Mouse (Mus musculus): ENCODE results near the gene Dll1. TPM values are rescaled to one million over a fixed set of nuclear protein-coding genes. Genes with fewer than 3 reads are reported as not detected.

The Dll1 gene
- total RNA-seq, 2 experiments from 2014 or later: 5.6 to 6.0 TPM

GRCm38 (mm10) chr17:15354006-15354405, 22.7 kb downstream of the Dll1 start:
- intact Hi-C loops (cut with DNase I; ENCODE audit: low total_unique reads): no loop called here
- no peak for DNase-seq

- no peak for DNase-seq
- intact Hi-C loops (cut with DNase I; ENCODE audit: low total_unique reads): no loop called here
Measured at GRCm38 (mm10) chr17:15352869-15353610, 23.6 kb downstream of the Dll1 start.

GRCm38 (mm10) chr17:15350152-15350551, 26.5 kb downstream of the Dll1 start:
- no peak for DNase-seq
- intact Hi-C loops (cut with DNase I; ENCODE audit: low total_unique reads): no loop called here

GRCm38 (mm10) chr17:15343071-15343822, 33.4 kb downstream of the Dll1 start:
- no peak for DNase-seq
- intact Hi-C loops (cut with DNase I; ENCODE audit: low total_unique reads): no loop called here

GRCm38 (mm10) chr17:15337906-15338305, 38.8 kb downstream of the Dll1 start:
- intact Hi-C loops (cut with DNase I; ENCODE audit: low total_unique reads): no loop called here

GRCm38 (mm10) chr17:15329740-15330318, 46.8 kb downstream of the Dll1 start:
- no peak for DNase-seq
- intact Hi-C loops (cut with DNase I; ENCODE audit: low total_unique reads): no loop called here

More at GRCm38 (mm10) chr17:15337906-15338305, 38.8 kb downstream of the Dll1 start:
- DNase-seq: no peak

GRCm38 (mm10) chr17:15327106-15327505, 49.6 kb downstream of the Dll1 start:
- intact Hi-C loops (cut with DNase I; ENCODE audit: low total_unique reads): no loop called here

GRCm38 (mm10) chr17:15325976-15326842, 50.5 kb downstream of the Dll1 start:
- intact Hi-C loops (cut with DNase I; ENCODE audit: low total_unique reads): no loop called here
- DNase-seq: no peak

More at GRCm38 (mm10) chr17:15327106-15327505, 49.6 kb downstream of the Dll1 start:
- peak; percentile 61 for DNase-seq

- DNase-seq: no peak
- intact Hi-C loops (cut with DNase I; ENCODE audit: low total_unique reads): no loop called here
Measured at GRCm38 (mm10) chr17:15323191-15323834, 53.4 kb downstream of the Dll1 start.

Other genes starting within 250 kb of the Dll1 start
- 1 to 10 TPM; 8.6 to 8.8 TPM for gene Fam120b, start 19.3 kb upstream of the Dll1 start, total RNA-seq (2021)
- 100 to 1,000 TPM; 115 to 119 TPM for gene Psmb1, start 122.9 kb upstream of the Dll1 start, total RNA-seq (2021)
- 1 to 10 TPM; 6.6 to 8.4 TPM for gene Tbp, start 123.0 kb upstream of the Dll1 start, total RNA-seq (2021)
- 10 to 100 TPM; 12.6 to 15.6 TPM for gene Pdcd2, start 150.4 kb upstream of the Dll1 start, total RNA-seq (2021)
- 1 to 10 TPM; 2.5 to 3.2 TPM for gene Prdm9, start 187.5 kb upstream of the Dll1 start, total RNA-seq (2021)

All from gastrocnemius, postnatal 14 days (tissue).